In genomic region chr13:116882226-116882625, GRCm38 (mm10) we compare ENCODE assay signal across 24 mouse cellular contexts.
A peak's percentile ranks its signal among the peaks of the same experiment; 100 is the strongest.
DNase-seq lines count a peak whose midpoint lies in the region; ATAC-seq and TF ChIP-seq lines count a peak whose summit lies in the region.
"Had no signal": no experiment of that assay in that cellular context is flagged by ENCODE, and none has a peak within 500 bp of the region (broad histone marks: within the 10 kb centered on the region; RNA-seq: fewer than 3 reads in every experiment).

No protein-coding gene starts in this region.

- no peaks in the 10 kb centered on the region for H3K9me3 ChIP-seq in forebrain, embryonic 15.5 days
- no peaks in the 10 kb centered on the region for H3K9me3 ChIP-seq in forebrain, embryonic 14.5 days (replicated peaks; ENCODE audit: control insufficient read depth, low read length)
- no peaks in the 10 kb centered on the region for H3K9me3 ChIP-seq in heart, embryonic 16.5 days (replicated peaks; ENCODE audit: control insufficient read depth, low read length)
- no peaks in the 10 kb centered on the region for H3K9me3 ChIP-seq in lung, embryonic 16.5 days (ENCODE audit: control insufficient read depth, low read length)
- no peaks in the 10 kb centered on the region for H3K9me3 ChIP-seq in limb, embryonic 14.5 days (ENCODE audit: control insufficient read depth, low read length)
- H3K9me3 ChIP-seq: intestine, embryonic 15.5 days; stomach, embryonic 15.5 days had no signal

- H3K4me3 ChIP-seq in forebrain, embryonic 15.5 days, result no peak overlapping the region
- H3K4me3 ChIP-seq in forebrain, embryonic 14.5 days (ENCODE audit: low read depth, low read length), result no peak overlapping the region
- no peak overlapping the region for H3K4me3 ChIP-seq in heart, embryonic 16.5 days (ENCODE audit: low read length)
- no peak overlapping the region for H3K4me3 ChIP-seq in lung, embryonic 16.5 days (ENCODE audit: low read length)
- no peak overlapping the region for H3K4me3 ChIP-seq in limb, embryonic 14.5 days (replicated peaks; ENCODE audit: low read length)
- H3K4me3 ChIP-seq: erythroblast, embryonic 14.5 days; gastrocnemius, adult 2 months; intestine, embryonic 15.5 days; myocyte; stomach, embryonic 15.5 days had no signal

- H3K4me2 ChIP-seq in forebrain, embryonic 15.5 days (replicated peaks), result no peak overlapping the region
- no peak overlapping the region for H3K4me2 ChIP-seq in forebrain, embryonic 14.5 days (ENCODE audit: low read length)
- H3K4me2 ChIP-seq in heart, embryonic 16.5 days (ENCODE audit: low read depth, low read length), result no peak overlapping the region
- H3K4me2 ChIP-seq in lung, embryonic 16.5 days (ENCODE audit: low read depth, low read length), result no peak overlapping the region
- H3K4me2 ChIP-seq in limb, embryonic 14.5 days (replicated peaks; ENCODE audit: low read depth, low read length, severe bottlenecking), result no peak overlapping the region
- H3K4me2 ChIP-seq: hindbrain, embryonic 14.5 days; intestine, embryonic 15.5 days; liver, embryonic 11.5 days; stomach, embryonic 15.5 days had no signal

- no peaks in the 10 kb centered on the region for H3K27me3 ChIP-seq in forebrain, embryonic 15.5 days
- no peaks in the 10 kb centered on the region for H3K27me3 ChIP-seq in forebrain, embryonic 14.5 days (replicated peaks; ENCODE audit: control insufficient read depth, insufficient read depth, low read length)
- H3K27me3 ChIP-seq in heart, embryonic 16.5 days (ENCODE audit: control insufficient read depth, insufficient read depth, low read length), result no peaks in the 10 kb centered on the region
- H3K27me3 ChIP-seq in lung, embryonic 16.5 days (ENCODE audit: control insufficient read depth, insufficient read depth, low read depth, low read length), result no peaks in the 10 kb centered on the region
- no peaks in the 10 kb centered on the region for H3K27me3 ChIP-seq in limb, embryonic 14.5 days (ENCODE audit: control insufficient read depth, insufficient read depth, low read length)
- H3K27me3 ChIP-seq: intestine, embryonic 15.5 days; stomach, embryonic 15.5 days had no signal

- intact Hi-C loops in heart, postnatal 10 days (cut with DNase I), result no loop called here

- WGBS in forebrain, embryonic 15.5 days, result 90% methylated on average over 7 of the region's 7 CpGs
- WGBS in forebrain, embryonic 14.5 days, result 86% methylated on average over 7 of the region's 7 CpGs
- WGBS in heart, embryonic 16.5 days, result 51% methylated on average over 7 of the region's 7 CpGs
- 46% methylated on average over 7 of the region's 7 CpGs for WGBS in lung, embryonic 16.5 days
- WGBS in limb, embryonic 14.5 days, result 82% methylated on average over 7 of the region's 7 CpGs

- no peaks in the 10 kb centered on the region for H3K36me3 ChIP-seq in forebrain, embryonic 15.5 days
- H3K36me3 ChIP-seq in forebrain, embryonic 14.5 days (ENCODE audit: control insufficient read depth, insufficient read depth, low read length), result no peaks in the 10 kb centered on the region
- peaks cover 4% of the 10 kb centered on the region; the same call in 1 of the 2 replicates for H3K36me3 ChIP-seq in heart, embryonic 16.5 days (ENCODE audit: control insufficient read depth, insufficient read depth)
- H3K36me3 ChIP-seq in lung, embryonic 16.5 days (ENCODE audit: control insufficient read depth, insufficient read depth, low read length), result no peaks in the 10 kb centered on the region
- no peaks in the 10 kb centered on the region for H3K36me3 ChIP-seq in limb, embryonic 14.5 days (ENCODE audit: control insufficient read depth, insufficient read depth, low read length)
- H3K36me3 ChIP-seq: G1E; intestine, embryonic 15.5 days; stomach, embryonic 15.5 days had no signal

- no peak overlapping the region for H3K9ac ChIP-seq in forebrain, embryonic 15.5 days (replicated peaks)
- no peak overlapping the region for H3K9ac ChIP-seq in forebrain, embryonic 14.5 days (ENCODE audit: low read length)
- H3K9ac ChIP-seq in heart, embryonic 16.5 days (ENCODE audit: low read length), result no peak overlapping the region
- no peak overlapping the region for H3K9ac ChIP-seq in lung, embryonic 16.5 days (ENCODE audit: low read length)
- H3K9ac ChIP-seq in limb, embryonic 14.5 days (ENCODE audit: low read depth, low read length, severe bottlenecking), result no peak overlapping the region
- H3K9ac ChIP-seq: hindbrain, embryonic 14.5 days; intestine, embryonic 15.5 days; stomach, embryonic 15.5 days had no signal

- TF ChIP-seq POLR2A in limb, embryonic 14.5 days (IDR thresholded peaks at IDR 0.05; ENCODE audit: borderline replicate concordance, extremely low read depth, insufficient read depth, insufficient read length), result no peak

- H3K4me1 ChIP-seq in forebrain, embryonic 15.5 days, result no peaks in the 10 kb centered on the region
- H3K4me1 ChIP-seq in forebrain, embryonic 14.5 days (ENCODE audit: control insufficient read depth, insufficient read depth, low read length), result no peaks in the 10 kb centered on the region
- peaks cover 6% of the 10 kb centered on the region; the same call in 1 of the 2 replicates for H3K4me1 ChIP-seq in heart, embryonic 16.5 days (ENCODE audit: control insufficient read depth, insufficient read depth, low read length)
- no peaks in the 10 kb centered on the region for H3K4me1 ChIP-seq in lung, embryonic 16.5 days (replicated peaks; ENCODE audit: control insufficient read depth, insufficient read depth, low read length)
- no peaks in the 10 kb centered on the region for H3K4me1 ChIP-seq in limb, embryonic 14.5 days (ENCODE audit: control insufficient read depth, insufficient read depth, low read length)
- H3K4me1 ChIP-seq: intestine, embryonic 15.5 days; stomach, embryonic 15.5 days had no signal

- peak; percentile 58; the same call in 1 of the 2 replicates for ATAC-seq in forebrain, embryonic 15.5 days (replicated peaks)
- ATAC-seq in forebrain, embryonic 14.5 days, result no peak
- ATAC-seq in heart, embryonic 16.5 days (replicated peaks; ENCODE audit: extremely low read depth, insufficient read depth, low FRiP score), result peak; percentile 63
- peak; percentile 87 for ATAC-seq in lung, embryonic 16.5 days (ENCODE audit: low read depth)
- peak; percentile 30; the same call in 1 of the 2 replicates for ATAC-seq in limb, embryonic 14.5 days (ENCODE audit: low FRiP score, low read depth)
- ATAC-seq: activated CD4-positive, CD25-positive, alpha-beta regulatory T cell, adult 4 months; intestine, embryonic 15.5 days had no signal

- H3K27ac ChIP-seq in forebrain, embryonic 15.5 days (replicated peaks), result no peak overlapping the region
- H3K27ac ChIP-seq in forebrain, embryonic 14.5 days (ENCODE audit: low read depth, low read length), result no peak overlapping the region
- H3K27ac ChIP-seq in heart, embryonic 16.5 days (ENCODE audit: low read length), result peak overlapping the region; percentile 48
- H3K27ac ChIP-seq in lung, embryonic 16.5 days (ENCODE audit: low read length), result no peak overlapping the region
- H3K27ac ChIP-seq in limb, embryonic 14.5 days (replicated peaks; ENCODE audit: low read depth, low read length), result no peak overlapping the region
- H3K27ac ChIP-seq: gastrocnemius, adult 2 months; hindbrain, embryonic 14.5 days; intestine, embryonic 15.5 days; stomach, embryonic 15.5 days had no signal

- no peak for DNase-seq in forebrain, embryonic 14.5 days (ENCODE audit: low spot score)
- no peak for DNase-seq in heart, postnatal 10 days
- no peak for DNase-seq in lung, postnatal 10 days
- no peak for DNase-seq in limb, embryonic 14.5 days (ENCODE audit: low spot score)
- DNase-seq in gastrocnemius, postnatal 10 days, result no peak
- DNase-seq: adrenal gland, postnatal 10 days; cerebellum, adult 9-10 months; gastrocnemius, adult 2 months; kidney, adult 9 months; kidney, postnatal 25 days; lung, adult 18-20 months; retina, postnatal 1 day; thymus, adult 2 months had no signal
